In the genomic region with DNA sequence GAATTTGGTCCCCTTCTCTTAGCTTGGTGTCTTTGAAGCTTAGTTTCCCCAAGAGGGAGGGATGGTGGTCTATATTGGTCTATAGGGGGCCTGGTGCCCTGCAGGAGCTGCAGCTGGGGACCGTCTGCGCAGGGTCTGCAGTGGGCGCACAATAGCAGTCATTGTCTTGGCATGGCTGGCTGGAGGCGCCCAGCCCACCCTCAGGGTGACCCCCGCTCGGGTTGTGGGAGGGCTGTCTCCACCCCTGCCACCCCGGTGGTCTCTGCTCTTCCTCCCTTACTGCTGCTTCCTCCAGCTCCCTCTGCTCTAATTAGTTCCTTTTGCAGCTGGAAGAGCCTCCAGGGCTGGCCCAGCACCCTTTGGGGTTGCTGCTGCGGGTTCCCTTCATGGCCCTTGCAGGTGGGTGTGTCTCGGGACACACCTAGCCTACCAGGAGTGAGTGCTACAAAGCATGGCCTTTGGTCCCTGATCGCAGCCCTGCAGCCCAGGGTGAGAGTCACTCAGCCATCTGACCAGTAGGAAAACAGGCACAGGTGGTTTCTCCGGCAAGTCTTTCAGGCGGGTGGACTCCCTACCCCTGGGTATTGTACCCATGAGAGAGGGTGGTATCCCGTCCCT, we compare ENCODE assay signal across 7 mouse cellular contexts. TPM values are rescaled to one million over a fixed set of nuclear protein-coding genes. Genes with fewer than 3 reads are reported as not detected.
DNase-seq lines count a peak whose midpoint lies in the region; ATAC-seq lines count a peak whose summit lies in the region.

No protein-coding gene starts in this region.

- DNase-seq in hindbrain, embryonic 14.5 days (ENCODE audit: low spot score): no peak
- DNase-seq in R1 (ENCODE audit: low read depth, low spot score): peak; percentile 8
- peak; percentile 51 for DNase-seq in embryo, embryonic 11 days
- no peak for DNase-seq in natural killer cell, adult 2 months (ENCODE audit: low spot score in 2 of 2)
- DNase-seq in spleen, postnatal 36 days (ENCODE audit: low spot score in 2 of 2): no peak

- H3K9ac ChIP-seq in hindbrain, embryonic 12.5 days: peak overlapping the region; percentile 10
- H3K9ac ChIP-seq in hindbrain, embryonic 14.5 days: no peak overlapping the region
- no peak overlapping the region for H3K9ac ChIP-seq in kidney, embryonic 16.5 days (replicated peaks; ENCODE audit: low read length)

- peaks cover 75% of the 10 kb centered on the region for H3K4me1 ChIP-seq in hindbrain, embryonic 12.5 days
- peaks cover 50% of the 10 kb centered on the region for H3K4me1 ChIP-seq in hindbrain, embryonic 14.5 days (replicated peaks; ENCODE audit: control insufficient read depth, insufficient read depth, low read length)
- H3K4me1 ChIP-seq in kidney, embryonic 16.5 days (ENCODE audit: insufficient read depth, low read length): peaks cover 81% of the 10 kb centered on the region

- H3K36me3 ChIP-seq in hindbrain, embryonic 12.5 days: peaks cover 19% of the 10 kb centered on the region
- peaks cover 18% of the 10 kb centered on the region; the same call in 1 of the 2 replicates for H3K36me3 ChIP-seq in hindbrain, embryonic 14.5 days (replicated peaks; ENCODE audit: control insufficient read depth, insufficient read depth)
- peaks cover 10% of the 10 kb centered on the region for H3K36me3 ChIP-seq in kidney, embryonic 16.5 days (ENCODE audit: insufficient read depth, low read length)

- H3K27me3 ChIP-seq in hindbrain, embryonic 12.5 days: no peaks in the 10 kb centered on the region
- no peaks in the 10 kb centered on the region for H3K27me3 ChIP-seq in hindbrain, embryonic 14.5 days (ENCODE audit: control insufficient read depth, insufficient read depth, low read length)
- no peaks in the 10 kb centered on the region for H3K27me3 ChIP-seq in kidney, embryonic 16.5 days (ENCODE audit: insufficient read depth, low read length)

- 50% methylated on average over 13 of the region's 13 CpGs for WGBS in hindbrain, embryonic 12.5 days
- WGBS in hindbrain, embryonic 14.5 days: 48% methylated on average over 13 of the region's 13 CpGs
- WGBS in kidney, embryonic 16.5 days: 38% methylated on average over 13 of the region's 13 CpGs

- ATAC-seq in hindbrain, embryonic 12.5 days (ENCODE audit: low FRiP score): no peak; the same call in 1 of the 2 replicates
- ATAC-seq in hindbrain, embryonic 14.5 days (ENCODE audit: low FRiP score): no peak
- ATAC-seq in kidney, embryonic 16.5 days (ENCODE audit: low FRiP score, low TSS enrichment): no peak

- H3K4me3 ChIP-seq in hindbrain, embryonic 12.5 days: no peak overlapping the region
- H3K4me3 ChIP-seq in hindbrain, embryonic 14.5 days (replicated peaks; ENCODE audit: low read length): no peak overlapping the region
- H3K4me3 ChIP-seq in kidney, embryonic 16.5 days (ENCODE audit: low read length): no peak overlapping the region

- peak overlapping the region; percentile 4; the same call in 1 of the 2 replicates for H3K4me2 ChIP-seq in hindbrain, embryonic 12.5 days (replicated peaks)
- H3K4me2 ChIP-seq in hindbrain, embryonic 14.5 days (replicated peaks): no peak overlapping the region
- peak overlapping the region; percentile 14; the same call in 1 of the 2 replicates for H3K4me2 ChIP-seq in kidney, embryonic 16.5 days (replicated peaks; ENCODE audit: low read depth, low read length)

- no peaks in the 10 kb centered on the region for H3K9me3 ChIP-seq in hindbrain, embryonic 12.5 days (replicated peaks)
- no peaks in the 10 kb centered on the region for H3K9me3 ChIP-seq in hindbrain, embryonic 14.5 days (ENCODE audit: control insufficient read depth, low read length)
- H3K9me3 ChIP-seq in kidney, embryonic 16.5 days (ENCODE audit: low read length): no peaks in the 10 kb centered on the region

- peak overlapping the region; percentile 40; the same call in 1 of the 2 replicates for H3K27ac ChIP-seq in hindbrain, embryonic 12.5 days
- H3K27ac ChIP-seq in hindbrain, embryonic 14.5 days: no peak overlapping the region
- H3K27ac ChIP-seq in kidney, embryonic 16.5 days (ENCODE audit: low read length): peak overlapping the region; percentile 41

RNA-seq across cellular contexts. Expression of a gene that starts 11.1 kb away (rescaled TPM):
- 34.0 and 34.3 TPM in 2 replicates for polyA plus RNA-seq in hindbrain, embryonic 12.5 days (2016; fragmentation: Nextera tagmentation; extraction: Ambion mirVana)
- 18.1 and 19.0 TPM in 2 replicates for polyA plus RNA-seq in hindbrain, embryonic 14.5 days (2014; fragmentation: Nextera tagmentation; extraction: Ambion mirVana)
- 43.6 and 53.6 TPM in 2 replicates for polyA plus RNA-seq in kidney, embryonic 16.5 days (2015; fragmentation: Nextera tagmentation; extraction: Ambion mirVana)

RNA-seq across cellular contexts. Expression of a gene that starts 19.2 kb away (rescaled TPM):
- 112 and 119 TPM in 2 replicates for polyA plus RNA-seq in hindbrain, embryonic 12.5 days (2016; fragmentation: Nextera tagmentation; extraction: Ambion mirVana)
- 174 and 193 TPM in 2 replicates for polyA plus RNA-seq in hindbrain, embryonic 14.5 days (2014; fragmentation: Nextera tagmentation; extraction: Ambion mirVana)
- 67.8 and 80.4 TPM in 2 replicates for polyA plus RNA-seq in kidney, embryonic 16.5 days (2015; fragmentation: Nextera tagmentation; extraction: Ambion mirVana)

RNA-seq across cellular contexts. Expression of a gene that starts 34.1 kb away (rescaled TPM):
- polyA plus RNA-seq in hindbrain, embryonic 12.5 days (2016; fragmentation: Nextera tagmentation; extraction: Ambion mirVana): 16.3 and 18.0 TPM in 2 replicates
- 6.4 and 6.6 TPM in 2 replicates for polyA plus RNA-seq in hindbrain, embryonic 14.5 days (2014; fragmentation: Nextera tagmentation; extraction: Ambion mirVana)
- 26.8 TPM in 2 replicates for polyA plus RNA-seq in kidney, embryonic 16.5 days (2015; fragmentation: Nextera tagmentation; extraction: Ambion mirVana)

RNA-seq across cellular contexts. Expression of a gene that starts 34.2 kb away (rescaled TPM):
- polyA plus RNA-seq in hindbrain, embryonic 12.5 days (2016; fragmentation: Nextera tagmentation; extraction: Ambion mirVana): 56.2 and 56.9 TPM in 2 replicates
- polyA plus RNA-seq in hindbrain, embryonic 14.5 days (2014; fragmentation: Nextera tagmentation; extraction: Ambion mirVana): 54.6 and 64.8 TPM in 2 replicates
- 89.6 and 95.3 TPM in 2 replicates for polyA plus RNA-seq in kidney, embryonic 16.5 days (2015; fragmentation: Nextera tagmentation; extraction: Ambion mirVana)

RNA-seq across cellular contexts. Expression of a gene that starts 46.0 kb away (rescaled TPM):
- 13.1 and 13.8 TPM in 2 replicates for polyA plus RNA-seq in hindbrain, embryonic 12.5 days (2016; fragmentation: Nextera tagmentation; extraction: Ambion mirVana)
- 8.2 and 8.8 TPM in 2 replicates for polyA plus RNA-seq in hindbrain, embryonic 14.5 days (2014; fragmentation: Nextera tagmentation; extraction: Ambion mirVana)
- polyA plus RNA-seq in kidney, embryonic 16.5 days (2015; fragmentation: Nextera tagmentation; extraction: Ambion mirVana): 21.8 and 25.5 TPM in 2 replicates

Comparison
In these comparisons a context has a peak if more than half of its experiments do, and no peak if none do; other contexts are left out.
1. DNase-seq: peak in R1 (single experiment) and embryo, embryonic 11 days (single experiment); none in hindbrain, embryonic 14.5 days (single experiment), natural killer cell, adult 2 months (0 of 2) and spleen, postnatal 36 days (0 of 2).